Mouse (Mus musculus) erythroblast, adult 5-6 weeks (primary cell): ENCODE results near the gene Eps8l2. TPM values are rescaled to one million over a fixed set of nuclear protein-coding genes. Genes with fewer than 3 reads are reported as not detected.
"Not testable (repeated sequence)": the region's sequence is repeated elsewhere in the genome, so short reads cannot be mapped to it uniquely, and the experiment has no call there.

Experiments
- ATAC-seq: replicated peaks from 2 replicates; pipeline ENCODE4 v1.8.0; 2016; ENCODE audit warnings: moderate number of reproducible peaks, mild to moderate bottlenecking, moderate TSS enrichment, inconsistent platforms; ENCODE audit not compliant: poor library complexity, low FRiP score, severe bottlenecking
- total RNA-seq, 2 experiments: library from RNA; stranded (forward) in 1 of 2; stranded (reverse) in 1 of 2; fragments of 150-400 nt in 1 of 2; fragments of 200-764, 138-1000 nt in 1 of 2; gene quantifications; 2 replicates each; pipeline versions ENCODE4 v1.2.3 to v1.2.4; 2015 to 2017; ENCODE audit warnings: low replicate concordance in 2 of 2

Eps8l2 gene
- total RNA-seq, 2 experiments from 2014 or later: not detected

- peak; percentile 60 for ATAC-seq
Observed at GRCm38 (mm10) chr7:141392552-141393222, 54.0 kb downstream of the Eps8l2 start.

GRCm38 (mm10) chr7:141394158-141394557, 55.5 kb downstream of the Eps8l2 start:
- ATAC-seq: peak; percentile 47

- ATAC-seq: 0 out of 2 replicates have a peak, but pooled peaks have one; percentile 6
Observed at GRCm38 (mm10) chr7:141394771-141395170, 56.1 kb downstream of the Eps8l2 start.

- ATAC-seq: no peak
Observed at GRCm38 (mm10) chr7:141395348-141395747, 56.7 kb downstream of the Eps8l2 start.

- ATAC-seq: peak; percentile 77
Observed at GRCm38 (mm10) chr7:141403305-141403704, 64.6 kb downstream of the Eps8l2 start.

GRCm38 (mm10) chr7:141405466-141405865, 66.8 kb downstream of the Eps8l2 start:
- no peak for ATAC-seq

GRCm38 (mm10) chr7:141407670-141408069, 69.0 kb downstream of the Eps8l2 start:
- not testable (repeated sequence) for ATAC-seq

GRCm38 (mm10) chr7:141408833-141409232, 70.2 kb downstream of the Eps8l2 start:
- peak; percentile 83 for ATAC-seq

GRCm38 (mm10) chr7:141410631-141411030, 72.0 kb downstream of the Eps8l2 start:
- ATAC-seq: no peak

- ATAC-seq: no peak
Observed at GRCm38 (mm10) chr7:141411667-141412066, 73.0 kb downstream of the Eps8l2 start.

Other genes starting within 250 kb of the Eps8l2 start
- 4.2 TPM in 1 of 2 replicates, not detected in the other for gene Sigirr, start 238.3 kb upstream of the Eps8l2 start, total RNA-seq (2015; ENCODE audit: low replicate concordance)
- gene Sigirr, start 238.3 kb upstream of the Eps8l2 start, total RNA-seq (2017; ENCODE audit: low replicate concordance): 2.8 and 4.4 TPM in 2 replicates
- not detected in 2 replicates for gene Ano9, start 221.1 kb upstream of the Eps8l2 start, total RNA-seq (2015; ENCODE audit: low replicate concordance)
- gene Ano9, start 221.1 kb upstream of the Eps8l2 start, total RNA-seq (2017; ENCODE audit: low replicate concordance): not detected in 2 replicates
- gene Ptdss2, start 216.5 kb upstream of the Eps8l2 start, total RNA-seq (2015; ENCODE audit: low replicate concordance): 123 and 158 TPM in 2 replicates
- 153 and 164 TPM in 2 replicates for gene Ptdss2, start 216.5 kb upstream of the Eps8l2 start, total RNA-seq (2017; ENCODE audit: low replicate concordance)
- gene Rnh1, start 166.0 kb upstream of the Eps8l2 start, total RNA-seq (2015; ENCODE audit: low replicate concordance): 11.9 and 13.8 TPM in 2 replicates
- 15.1 and 15.7 TPM in 2 replicates for gene Rnh1, start 166.0 kb upstream of the Eps8l2 start, total RNA-seq (2017; ENCODE audit: low replicate concordance)
- 3.8 and 24.9 TPM in 2 replicates for gene Hras, start 144.9 kb upstream of the Eps8l2 start, total RNA-seq (2015; ENCODE audit: low replicate concordance)
- 11.4 and 20.8 TPM in 2 replicates for gene Hras, start 144.9 kb upstream of the Eps8l2 start, total RNA-seq (2017; ENCODE audit: low replicate concordance)
- gene Lrrc56, start 144.7 kb upstream of the Eps8l2 start, total RNA-seq (2015; ENCODE audit: low replicate concordance): 2.1 TPM in 1 of 2 replicates, not detected in the other
- gene Lrrc56, start 144.7 kb upstream of the Eps8l2 start, total RNA-seq (2017; ENCODE audit: low replicate concordance): 0.94 and 1.8 TPM in 2 replicates
- gene Lmntd2, start 124.8 kb upstream of the Eps8l2 start, total RNA-seq (2015; ENCODE audit: low replicate concordance): not detected in 2 replicates
- 0.17 and 1.7 TPM in 2 replicates for gene Lmntd2, start 124.8 kb upstream of the Eps8l2 start, total RNA-seq (2017; ENCODE audit: low replicate concordance)
- gene Rassf7, start 123.0 kb upstream of the Eps8l2 start, total RNA-seq (2015; ENCODE audit: low replicate concordance): 1.7 and 6.0 TPM in 2 replicates
- gene Rassf7, start 123.0 kb upstream of the Eps8l2 start, total RNA-seq (2017; ENCODE audit: low replicate concordance): 3.9 and 12.2 TPM in 2 replicates
- 24.9 and 30.0 TPM in 2 replicates for gene Phrf1, start 110.1 kb upstream of the Eps8l2 start, total RNA-seq (2015; ENCODE audit: low replicate concordance)
- 25.5 and 32.8 TPM in 2 replicates for gene Phrf1, start 110.1 kb upstream of the Eps8l2 start, total RNA-seq (2017; ENCODE audit: low replicate concordance)
- gene Irf7, start 72.4 kb upstream of the Eps8l2 start, total RNA-seq (2015; ENCODE audit: low replicate concordance): 49.5 and 73.8 TPM in 2 replicates
- gene Irf7, start 72.4 kb upstream of the Eps8l2 start, total RNA-seq (2017; ENCODE audit: low replicate concordance): 78.0 and 88.9 TPM in 2 replicates
- gene Cdhr5, start 62.1 kb upstream of the Eps8l2 start, total RNA-seq (2015; ENCODE audit: low replicate concordance): not detected in 2 replicates
- gene Cdhr5, start 62.1 kb upstream of the Eps8l2 start, total RNA-seq (2017; ENCODE audit: low replicate concordance): not detected in 2 replicates
- not detected in 2 replicates for gene Sct, start 59.7 kb upstream of the Eps8l2 start, total RNA-seq (2015; ENCODE audit: low replicate concordance)
- gene Sct, start 59.7 kb upstream of the Eps8l2 start, total RNA-seq (2017; ENCODE audit: low replicate concordance): not detected in 2 replicates
- gene Drd4, start 46.9 kb upstream of the Eps8l2 start, total RNA-seq (2015; ENCODE audit: low replicate concordance): not detected in 2 replicates
- gene Drd4, start 46.9 kb upstream of the Eps8l2 start, total RNA-seq (2017; ENCODE audit: low replicate concordance): not detected in 2 replicates
- 9.4 and 18.3 TPM in 2 replicates for gene Deaf1, start 11.2 kb upstream of the Eps8l2 start, total RNA-seq (2015; ENCODE audit: low replicate concordance)
- gene Deaf1, start 11.2 kb upstream of the Eps8l2 start, total RNA-seq (2017; ENCODE audit: low replicate concordance): 14.1 and 16.0 TPM in 2 replicates
- 6.5 and 8.4 TPM in 2 replicates for gene Tmem80, start 11.1 kb upstream of the Eps8l2 start, total RNA-seq (2015; ENCODE audit: low replicate concordance)
- gene Tmem80, start 11.1 kb upstream of the Eps8l2 start, total RNA-seq (2017; ENCODE audit: low replicate concordance): 10.5 and 12.9 TPM in 2 replicates
- 132 and 180 TPM in 2 replicates for gene Taldo1, start 53.3 kb downstream of the Eps8l2 start, total RNA-seq (2015; ENCODE audit: low replicate concordance)
- gene Taldo1, start 53.3 kb downstream of the Eps8l2 start, total RNA-seq (2017; ENCODE audit: low replicate concordance): 443 and 565 TPM in 2 replicates
- gene Gatd1, start 75.3 kb downstream of the Eps8l2 start, total RNA-seq (2015; ENCODE audit: low replicate concordance): 6.3 and 9.2 TPM in 2 replicates
- 4.9 and 6.0 TPM in 2 replicates for gene Gatd1, start 75.3 kb downstream of the Eps8l2 start, total RNA-seq (2017; ENCODE audit: low replicate concordance)
- gene Cend1, start 90.6 kb downstream of the Eps8l2 start, total RNA-seq (2015; ENCODE audit: low replicate concordance): not detected in 2 replicates
- not detected in 2 replicates for gene Cend1, start 90.6 kb downstream of the Eps8l2 start, total RNA-seq (2017; ENCODE audit: low replicate concordance)
- 8.2 and 11.7 TPM in 2 replicates for gene Slc25a22, start 99.0 kb downstream of the Eps8l2 start, total RNA-seq (2015; ENCODE audit: low replicate concordance)
- gene Slc25a22, start 99.0 kb downstream of the Eps8l2 start, total RNA-seq (2017; ENCODE audit: low replicate concordance): 3.2 and 10.0 TPM in 2 replicates
- 12.7 and 17.9 TPM in 2 replicates for gene Pidd1, start 105.1 kb downstream of the Eps8l2 start, total RNA-seq (2015; ENCODE audit: low replicate concordance)
- gene Pidd1, start 105.1 kb downstream of the Eps8l2 start, total RNA-seq (2017; ENCODE audit: low replicate concordance): 7.3 and 9.8 TPM in 2 replicates
- 661 and 730 TPM in 2 replicates for gene Rplp2, start 108.5 kb downstream of the Eps8l2 start, total RNA-seq (2015; ENCODE audit: low replicate concordance)
- 791 and 1,714 TPM in 2 replicates for gene Rplp2, start 108.5 kb downstream of the Eps8l2 start, total RNA-seq (2017; ENCODE audit: low replicate concordance)
- gene Pnpla2, start 116.3 kb downstream of the Eps8l2 start, total RNA-seq (2015; ENCODE audit: low replicate concordance): 10.0 and 11.3 TPM in 2 replicates
- 5.9 and 6.0 TPM in 2 replicates for gene Pnpla2, start 116.3 kb downstream of the Eps8l2 start, total RNA-seq (2017; ENCODE audit: low replicate concordance)
- 0.77 TPM in 1 of 2 replicates, not detected in the other for gene Cracr2b, start 122.2 kb downstream of the Eps8l2 start, total RNA-seq (2015; ENCODE audit: low replicate concordance)
- gene Cracr2b, start 122.2 kb downstream of the Eps8l2 start, total RNA-seq (2017; ENCODE audit: low replicate concordance): 3.2 TPM in 1 of 2 replicates, not detected in the other
- 5.2 TPM in 1 of 2 replicates, not detected in the other for gene Cd151, start 128.5 kb downstream of the Eps8l2 start, total RNA-seq (2015; ENCODE audit: low replicate concordance)
- 9.5 and 11.0 TPM in 2 replicates for gene Cd151, start 128.5 kb downstream of the Eps8l2 start, total RNA-seq (2017; ENCODE audit: low replicate concordance)
- 7.3 and 10.0 TPM in 2 replicates for gene Polr2l, start 136.3 kb downstream of the Eps8l2 start, total RNA-seq (2015; ENCODE audit: low replicate concordance)
- gene Polr2l, start 136.3 kb downstream of the Eps8l2 start, total RNA-seq (2017; ENCODE audit: low replicate concordance): 5.4 and 9.5 TPM in 2 replicates
- 0.58 and 1.7 TPM in 2 replicates for gene Tspan4, start 136.4 kb downstream of the Eps8l2 start, total RNA-seq (2015; ENCODE audit: low replicate concordance)
- 2.2 and 7.7 TPM in 2 replicates for gene Tspan4, start 136.4 kb downstream of the Eps8l2 start, total RNA-seq (2017; ENCODE audit: low replicate concordance)
- 4.0 and 7.5 TPM in 2 replicates for gene Chid1, start 201.0 kb downstream of the Eps8l2 start, total RNA-seq (2015; ENCODE audit: low replicate concordance)
- gene Chid1, start 201.0 kb downstream of the Eps8l2 start, total RNA-seq (2017; ENCODE audit: low replicate concordance): 7.5 and 8.1 TPM in 2 replicates
- 39.9 and 43.4 TPM in 2 replicates for gene Ap2a2, start 223.3 kb downstream of the Eps8l2 start, total RNA-seq (2015; ENCODE audit: low replicate concordance)
- gene Ap2a2, start 223.3 kb downstream of the Eps8l2 start, total RNA-seq (2017; ENCODE audit: low replicate concordance): 59.3 and 64.1 TPM in 2 replicates